Mouse (Mus musculus) inflammation-experienced regulatory T-cells, adult 6 months (primary cell): Measurements from ENCODE around the gene Ccdc15. TPM values are rescaled to one million over a fixed set of nuclear protein-coding genes. Genes with fewer than 3 reads are reported as not detected.

Experiments used
- ATAC-seq: one replicate; pipeline ENCODE4 v1.8.0; 2017
- polyA plus RNA-seq, 3 experiments: library from polyadenylated mRNA; unstranded; fragments of 100-300 nt; shearing (Covaris generic); gene quantifications; one replicate each; pipeline ENCODE4 v1.2.1; 2017

The Ccdc15 gene
- polyA plus RNA-seq = 1 to 10 TPM; 7.0 to 9.2 (median 8.5) TPM

DNA sequence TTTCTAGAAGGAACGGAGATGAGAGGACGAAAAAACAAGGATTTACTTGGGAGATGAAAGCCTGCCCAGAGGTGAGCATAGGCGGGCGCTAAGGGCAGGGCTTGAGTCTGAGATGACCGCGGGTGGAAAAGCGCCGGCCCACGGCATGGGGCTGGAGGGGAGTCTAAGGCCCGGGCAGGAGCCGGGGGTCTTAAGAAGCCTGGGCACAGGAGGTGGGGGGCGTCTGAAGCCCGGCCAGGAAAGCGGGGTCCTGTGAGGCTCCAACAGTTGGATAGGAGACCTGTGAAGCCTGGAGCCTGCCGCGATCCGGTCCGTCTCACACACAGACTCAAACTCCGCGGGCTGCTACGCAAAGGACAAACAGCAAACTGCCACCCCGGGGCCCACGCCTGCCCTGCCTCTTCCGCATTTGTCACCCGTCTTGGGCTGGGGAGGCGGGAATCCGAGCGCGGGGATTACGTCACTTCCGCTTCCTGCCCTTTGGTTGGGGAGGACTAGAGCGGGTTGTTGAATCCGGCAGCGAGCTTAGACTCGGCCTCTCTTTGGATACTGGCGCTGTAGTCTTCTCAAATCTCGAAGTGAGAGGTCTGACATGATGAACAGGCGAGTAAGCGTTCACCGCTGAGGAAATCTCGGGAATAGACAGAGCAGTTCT is at the start of gene Ccdc15:
Gene Ccdc15, minus strand, starts transcription at position 445 of the 655 bp plus-strand sequence.
- peak; percentile 98 for ATAC-seq

DNA sequence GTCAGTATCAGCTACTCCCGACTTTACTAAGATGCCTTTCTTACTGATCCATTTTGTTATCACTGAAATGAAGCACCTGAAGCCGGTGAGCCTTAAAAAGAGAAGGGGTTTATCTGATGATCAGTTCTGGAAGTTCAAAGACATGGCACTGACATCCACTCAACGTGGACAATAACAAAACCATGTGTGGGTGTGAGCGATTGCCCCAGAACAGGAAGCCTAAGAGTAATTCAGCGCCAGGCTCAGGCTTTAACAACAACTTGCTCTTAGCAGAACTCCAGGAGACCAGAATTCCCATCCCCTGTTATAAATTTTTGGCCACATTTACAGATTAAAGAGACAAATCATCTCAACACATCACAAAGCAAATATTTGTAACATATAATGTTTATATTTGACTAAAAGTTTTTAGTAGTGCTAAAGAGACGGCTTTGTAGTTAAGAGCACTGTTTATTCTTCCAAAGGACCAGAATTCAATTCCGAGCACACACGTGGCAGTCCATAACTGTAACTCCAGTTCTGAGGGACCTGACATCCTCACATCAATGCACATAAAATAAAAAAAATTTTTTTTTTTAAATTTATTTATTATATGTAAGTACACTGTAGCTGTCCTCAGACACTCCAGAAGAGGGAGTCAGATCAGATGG is 45.4 kb upstream of the Ccdc15 start:
- ATAC-seq = no peak

DNA sequence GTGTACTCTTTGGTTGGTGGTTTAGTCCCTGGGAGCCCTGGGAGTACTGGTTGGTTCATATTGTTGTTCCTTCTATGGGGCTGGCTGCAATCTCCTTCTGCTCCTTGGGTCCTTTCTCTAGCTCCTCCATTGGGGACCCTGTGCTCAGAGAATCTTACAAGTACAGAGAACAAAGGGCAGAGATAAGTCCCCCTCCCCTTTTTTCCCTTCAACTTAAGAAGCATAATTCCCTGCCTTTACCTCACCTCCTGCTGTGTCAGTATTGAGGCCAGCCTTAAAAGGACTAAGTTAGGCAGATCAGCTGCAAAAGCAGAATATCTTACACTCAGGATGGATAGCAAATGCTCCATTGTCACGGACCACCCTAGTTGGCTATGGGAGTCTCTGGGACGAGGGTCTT is 43.8 kb upstream of the Ccdc15 start:
- ATAC-seq = no peak

DNA sequence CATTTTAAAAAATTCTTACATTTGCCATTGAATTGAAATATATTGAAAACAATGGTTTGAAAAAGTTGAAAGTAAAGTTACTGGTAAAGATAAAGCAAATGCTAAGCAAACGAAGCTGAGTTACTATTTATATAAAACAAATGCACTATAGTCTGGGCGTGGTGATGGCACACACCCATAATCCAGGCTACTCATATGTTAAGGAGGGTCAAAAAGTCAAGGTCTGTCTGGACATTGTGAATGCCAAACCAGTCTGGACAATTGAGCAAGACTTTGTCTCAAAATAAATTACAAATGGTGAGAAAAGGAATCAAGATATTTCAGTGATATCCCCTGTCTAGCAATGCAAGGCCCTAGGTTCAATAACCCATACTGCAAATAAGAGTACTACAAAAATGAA is 42.7 kb upstream of the Ccdc15 start:
- ATAC-seq = no peak

DNA sequence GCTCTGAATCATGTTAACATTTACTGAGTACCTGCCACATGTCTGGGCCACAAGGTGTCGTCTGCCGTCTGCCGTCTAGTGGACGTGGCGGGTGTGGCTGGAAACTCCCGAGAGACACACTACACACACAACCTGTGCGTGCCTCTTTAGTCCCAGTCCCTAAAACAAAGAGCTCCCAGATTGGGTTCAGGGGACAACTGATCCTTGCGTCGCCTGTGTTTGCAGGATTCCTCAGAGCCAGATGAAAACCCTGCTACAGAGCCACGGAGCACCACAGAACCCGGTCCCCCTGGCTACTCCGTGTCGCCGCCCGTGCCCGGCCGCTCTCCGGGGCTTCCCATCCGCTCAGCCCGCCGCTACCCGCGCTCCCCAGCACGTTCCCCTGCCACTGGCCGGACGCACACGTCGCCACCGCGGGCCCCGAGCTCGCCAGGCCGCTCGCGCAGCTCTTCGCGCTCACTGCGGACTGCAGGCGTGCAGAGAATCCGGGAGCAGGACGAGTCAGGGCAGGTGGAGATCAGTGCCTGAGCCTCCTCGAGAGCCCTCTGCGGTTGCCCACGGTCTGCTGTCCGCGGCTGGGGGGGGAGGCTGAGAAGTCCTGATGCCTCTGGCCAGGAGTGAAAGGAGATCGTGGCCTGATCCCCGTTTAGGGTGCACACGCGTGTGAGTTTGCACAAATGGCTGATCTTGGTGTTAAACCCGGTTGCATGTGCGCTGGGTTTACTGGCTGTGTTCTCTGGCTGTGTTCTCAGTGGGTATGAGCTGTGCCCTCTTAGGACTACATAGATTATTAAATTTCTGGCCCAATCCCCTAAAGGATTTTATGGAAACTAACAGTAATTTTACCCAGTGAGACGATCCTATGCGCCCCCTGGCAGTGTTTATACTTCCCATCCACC is 36.3 kb upstream of the Ccdc15 start:
- no peak for ATAC-seq

DNA sequence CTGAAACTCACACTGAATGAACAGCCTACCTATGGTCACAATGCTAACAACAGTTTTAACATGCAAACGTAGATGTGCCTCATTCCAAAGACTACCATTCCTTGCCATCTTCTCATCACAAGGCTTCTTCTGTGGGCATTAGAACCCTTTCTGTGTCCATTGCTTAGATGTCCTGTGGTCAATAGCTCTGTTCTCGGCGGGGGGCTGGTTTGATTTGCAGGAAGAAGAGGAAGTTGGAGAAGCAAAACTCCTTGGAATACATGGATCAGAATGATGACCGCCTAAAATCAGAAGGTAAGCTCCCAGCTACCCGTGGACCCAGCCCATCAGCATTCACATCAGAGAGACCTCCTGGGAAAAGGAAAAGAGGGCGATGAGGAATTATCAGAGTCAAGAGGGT is 34.9 kb upstream of the Ccdc15 start:
- no peak for ATAC-seq

DNA sequence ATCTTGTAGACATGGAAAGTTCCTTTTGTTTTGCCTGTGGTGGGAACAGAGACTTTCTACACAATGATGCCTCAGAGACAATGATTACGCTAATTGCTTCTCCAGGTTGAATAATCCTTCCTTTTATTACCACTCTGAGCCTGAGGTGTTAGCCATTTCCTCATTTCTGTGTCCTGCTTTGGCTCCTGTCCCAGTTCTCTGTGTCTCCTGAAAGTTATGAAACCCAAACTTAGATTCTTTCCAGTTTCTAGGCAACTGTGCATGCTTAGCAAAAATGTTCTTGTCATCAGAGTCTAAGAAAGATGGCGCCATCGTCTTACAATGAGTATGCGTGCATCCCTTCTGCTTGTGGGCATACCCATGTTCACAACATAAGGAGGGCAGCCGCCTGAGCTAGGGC is 27.5 kb upstream of the Ccdc15 start:
- ATAC-seq = no peak

DNA sequence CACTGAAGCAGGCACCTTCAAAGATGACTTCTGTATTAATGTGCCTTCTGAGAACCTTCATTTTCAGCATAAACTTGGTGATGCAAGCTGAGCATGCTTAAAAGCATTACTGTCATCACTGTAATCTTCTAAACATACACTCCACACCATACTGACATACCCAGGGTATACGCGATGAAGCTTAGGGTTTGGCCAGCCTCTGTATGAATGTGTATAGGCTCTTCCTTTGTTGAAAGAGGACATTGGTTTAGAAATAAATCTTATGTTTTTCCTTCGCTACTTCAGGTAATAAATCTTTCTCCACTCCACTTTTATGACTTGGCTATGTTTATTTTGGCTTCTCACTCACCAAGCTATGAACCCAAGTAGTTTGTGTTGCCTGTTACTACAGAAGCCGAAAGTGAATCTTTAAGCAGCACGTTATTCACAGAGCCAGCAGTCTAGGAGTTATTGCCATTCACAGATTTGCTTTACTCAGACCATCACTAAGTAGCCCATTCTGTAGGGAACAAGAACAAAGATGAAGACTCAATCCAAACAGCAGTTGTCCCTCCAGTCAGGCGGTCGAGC is 23.1 kb upstream of the Ccdc15 start:
- ATAC-seq = no peak

DNA sequence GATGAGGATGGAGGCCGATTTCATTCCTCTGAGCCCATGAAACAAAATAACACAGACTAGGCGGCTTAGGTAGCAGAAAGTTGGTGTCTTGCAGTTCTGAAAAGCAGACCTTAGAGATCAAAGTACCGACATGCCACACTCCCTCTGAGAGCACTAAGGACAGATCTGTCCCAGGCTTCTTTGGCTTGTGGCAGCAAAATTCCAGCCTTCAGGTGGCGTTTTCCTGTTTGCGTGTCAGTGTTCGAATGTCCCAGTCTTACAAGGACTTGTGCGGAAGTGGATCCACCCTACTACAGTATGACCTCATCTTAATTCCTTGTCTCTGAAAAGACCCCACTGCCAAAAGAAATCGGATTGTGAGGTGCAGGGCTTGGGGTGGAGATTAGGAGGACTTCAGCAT is 20.6 kb upstream of the Ccdc15 start:
- ATAC-seq = no peak

DNA sequence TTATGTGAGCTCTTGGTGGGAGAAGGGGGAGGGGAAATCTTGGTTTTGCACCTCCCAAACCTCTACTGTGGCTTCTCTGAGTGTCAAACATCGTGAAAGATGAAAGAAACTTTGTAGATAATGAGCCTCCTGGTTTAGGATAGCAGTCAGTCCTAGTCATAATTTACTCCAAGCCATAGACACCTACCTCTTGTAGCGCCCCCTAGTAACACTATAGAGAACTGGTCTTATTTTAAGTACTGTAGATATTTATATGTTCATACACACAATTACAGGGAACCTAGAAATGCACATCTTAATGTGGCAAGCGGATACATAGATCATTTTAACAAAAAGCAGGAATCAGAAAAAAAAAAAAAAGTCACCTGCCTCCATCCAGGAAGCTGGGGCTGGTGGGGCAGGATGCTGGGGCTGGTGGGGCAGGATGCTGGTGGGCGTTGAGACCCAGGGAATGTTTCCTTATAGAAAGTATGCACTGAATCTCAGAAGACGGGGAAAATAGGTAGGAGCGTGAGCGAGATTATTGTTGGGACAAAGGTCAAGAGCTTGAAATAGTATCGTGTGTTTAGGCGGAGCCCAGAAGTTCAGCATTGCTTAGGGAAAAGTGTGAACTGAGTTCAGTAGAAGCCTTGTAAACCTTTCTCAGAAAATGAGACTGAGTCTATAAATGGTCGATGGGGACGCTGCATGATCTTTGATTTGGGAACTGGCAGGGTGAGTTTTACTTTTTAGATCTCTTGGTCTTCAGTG is 20.0 kb upstream of the Ccdc15 start:
- no peak for ATAC-seq

DNA sequence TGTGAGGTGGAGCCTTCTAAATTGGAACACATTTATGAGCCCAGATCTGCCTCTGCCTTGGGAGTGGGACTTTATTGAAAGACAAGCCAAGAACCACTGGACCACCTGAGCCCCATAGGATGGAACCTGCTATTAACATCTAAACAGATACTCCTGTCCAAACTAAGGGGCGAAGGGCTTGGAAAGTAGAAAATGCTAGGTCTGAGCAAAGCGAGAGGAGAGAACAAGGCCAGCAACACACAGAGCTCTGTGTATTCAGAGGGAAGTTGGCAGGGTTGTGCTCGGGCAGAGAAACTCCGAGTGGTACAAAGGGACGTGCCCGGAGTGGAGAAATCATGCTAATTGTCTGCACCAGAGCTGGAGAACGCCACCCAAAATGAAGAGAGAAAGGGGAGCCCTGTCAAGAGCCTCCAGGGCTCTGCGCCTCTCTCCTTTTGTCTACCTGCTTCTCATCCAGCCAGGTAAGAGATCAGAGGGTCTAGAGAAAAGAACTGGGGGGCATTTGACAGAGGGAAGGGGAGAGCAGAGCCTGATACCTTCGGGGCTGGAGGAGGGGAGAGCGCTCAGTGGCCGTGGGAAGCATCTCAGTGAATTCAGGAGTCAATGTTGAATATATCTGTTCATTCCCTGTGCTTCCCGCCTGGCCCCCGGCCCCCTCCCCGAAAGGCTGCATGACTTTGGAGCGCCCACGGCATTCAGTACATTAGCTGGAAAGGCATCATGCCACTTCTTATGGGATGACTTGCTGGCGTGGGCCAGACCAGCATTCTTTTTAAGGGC is 19.3 kb upstream of the Ccdc15 start, which contains the start of gene Hepacam:
Gene Hepacam, plus strand, starts transcription at position 51 of the 780 bp plus-strand sequence.
- ATAC-seq = no peak

DNA sequence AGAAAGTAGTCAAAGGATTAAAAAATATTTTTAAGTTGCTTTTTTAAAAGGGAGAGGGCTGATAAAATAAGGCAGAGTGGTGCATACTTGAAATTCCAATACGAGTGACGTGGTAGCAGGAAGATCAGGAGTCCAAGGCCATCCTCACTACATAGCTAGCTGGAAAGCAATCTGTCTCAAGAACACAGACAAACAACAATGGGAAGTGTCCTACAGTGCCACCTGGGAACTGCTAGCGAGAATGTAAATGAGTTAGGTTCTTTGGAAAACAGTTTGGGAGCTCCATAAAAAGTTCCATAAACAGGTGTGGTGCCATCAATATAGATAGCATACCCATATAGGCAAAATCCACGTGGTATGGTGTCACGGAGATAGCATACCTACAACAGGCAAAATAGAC is 17.5 kb upstream of the Ccdc15 start:
- no peak for ATAC-seq

DNA sequence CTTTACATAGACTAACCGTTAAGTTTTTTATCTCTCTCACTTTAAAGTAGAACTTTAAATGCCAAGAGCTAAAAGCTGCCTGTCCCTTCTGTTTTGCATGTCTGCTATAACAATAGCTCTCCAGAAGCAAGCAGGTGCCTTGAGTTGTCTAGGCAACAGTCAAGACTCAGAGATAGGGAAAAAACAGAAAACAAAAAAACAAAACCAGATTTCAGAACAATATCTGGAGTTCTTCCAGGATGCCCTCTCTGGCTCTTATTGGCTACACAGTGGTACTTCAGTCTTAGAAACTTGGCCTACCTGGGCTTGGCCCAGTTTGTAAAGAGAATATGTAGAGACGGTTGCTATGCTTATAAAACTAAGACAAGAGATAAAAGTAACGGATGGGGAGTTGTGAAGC is 16.2 kb upstream of the Ccdc15 start:
- ATAC-seq = no peak

DNA sequence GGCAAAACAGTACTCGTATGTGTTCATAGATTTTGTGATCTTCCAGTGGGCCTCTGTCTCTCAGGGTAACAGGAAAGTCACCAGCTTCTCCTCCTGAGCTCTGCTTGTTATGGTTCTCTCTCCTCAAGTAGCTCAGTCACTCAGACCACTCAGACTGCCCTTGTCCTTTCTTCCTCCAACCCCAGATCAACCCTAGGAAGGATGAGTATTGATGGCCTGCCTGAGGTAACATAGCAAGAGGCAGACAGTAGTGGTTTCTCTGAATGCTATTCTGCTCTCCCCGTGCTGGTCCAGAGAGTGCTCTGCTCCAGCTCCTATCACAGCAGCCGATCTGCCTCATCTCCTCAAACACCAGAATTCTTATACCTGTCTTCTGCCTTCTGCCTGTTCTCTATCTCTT is 15.3 kb upstream of the Ccdc15 start:
- ATAC-seq = no peak

DNA sequence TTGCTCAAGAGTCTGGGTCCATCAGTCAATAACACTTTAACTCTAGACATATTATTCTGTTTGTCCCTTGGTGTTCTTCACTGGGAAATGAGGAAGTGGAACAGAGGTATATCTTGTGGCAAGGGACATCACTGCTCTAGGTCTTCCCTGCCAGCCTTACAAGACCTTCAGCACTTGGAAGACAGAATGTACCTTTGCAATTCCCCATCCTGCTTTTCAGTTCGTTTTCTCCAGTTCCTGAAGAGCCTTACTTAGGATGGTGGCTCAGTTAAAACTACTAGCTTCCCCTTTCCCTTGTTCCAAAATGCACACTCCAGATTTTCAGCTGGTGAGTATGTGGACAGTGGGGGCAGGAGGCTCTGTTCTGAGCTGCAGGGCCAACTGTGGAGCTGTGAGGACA is 14.6 kb upstream of the Ccdc15 start:
- no peak for ATAC-seq

DNA sequence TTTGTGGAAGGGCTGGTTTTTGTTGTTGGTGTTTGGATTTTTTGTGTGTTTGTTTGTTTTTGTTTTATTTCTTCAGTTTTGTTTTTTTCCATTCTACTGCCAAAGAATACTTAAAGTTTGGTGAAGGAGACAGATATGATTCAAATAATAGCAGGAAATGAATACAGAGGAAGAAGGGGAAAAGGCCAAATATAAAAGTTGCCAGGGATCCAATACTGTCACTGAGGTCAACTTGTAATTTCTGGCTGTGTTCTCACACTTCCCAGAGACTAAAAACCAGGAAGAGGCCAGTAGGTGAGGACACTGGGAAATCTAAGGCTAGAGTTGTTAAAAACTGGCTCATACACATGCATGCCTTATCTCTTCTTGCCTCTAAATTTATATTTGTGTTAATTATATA is 13.9 kb upstream of the Ccdc15 start:
- no peak for ATAC-seq

DNA sequence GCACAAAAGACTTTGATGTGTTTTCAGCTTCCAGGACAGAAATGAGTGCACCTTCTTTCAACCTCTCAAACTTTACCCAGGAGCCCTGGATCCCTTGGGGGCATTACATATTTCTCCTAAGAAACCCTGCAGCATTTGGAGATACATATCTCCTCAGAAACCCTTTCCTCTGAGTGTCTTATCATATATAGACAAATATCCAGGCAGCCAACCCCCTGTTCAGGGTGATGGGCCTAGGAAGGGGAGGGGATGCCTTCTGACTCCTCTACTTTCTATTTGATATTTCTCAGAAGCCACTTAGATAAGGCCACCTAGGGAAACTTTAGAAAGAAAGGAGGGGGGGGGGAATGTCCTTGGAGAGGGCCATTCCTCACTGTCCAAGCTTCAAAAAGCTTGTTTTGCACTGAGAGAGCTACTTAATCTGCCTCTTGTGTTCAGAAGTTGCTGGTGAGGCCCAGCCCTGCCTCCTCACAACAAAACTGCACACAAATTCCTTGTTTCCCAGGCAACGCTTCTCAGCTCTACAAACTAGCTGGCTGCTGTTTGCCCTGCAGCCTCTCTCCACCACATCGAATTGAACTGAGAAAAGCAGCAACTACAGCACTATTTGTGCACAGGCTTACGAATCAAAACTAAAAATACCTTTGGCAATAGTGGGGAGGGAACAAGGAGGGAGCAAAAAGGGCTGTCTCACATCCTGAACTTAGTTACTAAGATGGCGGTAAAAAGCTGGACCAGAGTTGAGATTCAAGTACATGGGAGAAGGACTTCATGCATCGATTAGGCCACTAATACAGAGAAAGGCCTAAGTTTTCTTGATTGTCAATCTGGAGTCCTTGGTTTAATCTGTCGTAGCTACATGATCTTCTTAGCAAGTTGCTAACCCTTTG is 11.3 kb upstream of the Ccdc15 start:
- ATAC-seq = no peak

DNA sequence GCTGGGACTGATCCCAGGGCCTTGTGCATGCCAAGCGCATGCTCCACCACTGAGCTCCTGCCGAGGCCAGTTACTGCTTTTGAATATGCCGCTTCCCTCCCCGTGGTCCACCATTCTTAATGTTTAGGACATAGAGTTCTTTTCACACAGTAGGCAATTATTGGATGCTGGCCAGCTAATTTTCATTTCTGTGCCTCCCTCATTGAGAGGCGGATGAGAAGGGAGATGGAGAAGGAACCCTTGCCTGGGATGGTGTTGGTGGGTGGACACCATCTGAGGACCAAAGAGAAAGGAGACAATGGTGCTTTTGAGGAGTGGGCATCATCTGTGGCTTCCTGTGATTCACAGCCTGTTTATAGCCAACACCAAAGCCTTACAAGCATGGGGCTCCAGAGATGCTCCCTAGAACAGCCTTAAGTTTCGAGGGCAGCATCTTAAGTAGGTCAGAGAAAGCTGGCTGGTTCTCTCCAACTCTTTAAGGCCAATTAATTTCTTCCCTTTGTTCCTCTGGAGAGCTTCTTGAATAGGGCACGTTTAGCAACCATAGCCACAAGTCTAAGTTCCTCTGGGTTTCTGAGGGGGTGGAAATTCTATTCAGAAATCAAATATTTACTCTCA is 10.6 kb upstream of the Ccdc15 start:
- no peak for ATAC-seq

DNA sequence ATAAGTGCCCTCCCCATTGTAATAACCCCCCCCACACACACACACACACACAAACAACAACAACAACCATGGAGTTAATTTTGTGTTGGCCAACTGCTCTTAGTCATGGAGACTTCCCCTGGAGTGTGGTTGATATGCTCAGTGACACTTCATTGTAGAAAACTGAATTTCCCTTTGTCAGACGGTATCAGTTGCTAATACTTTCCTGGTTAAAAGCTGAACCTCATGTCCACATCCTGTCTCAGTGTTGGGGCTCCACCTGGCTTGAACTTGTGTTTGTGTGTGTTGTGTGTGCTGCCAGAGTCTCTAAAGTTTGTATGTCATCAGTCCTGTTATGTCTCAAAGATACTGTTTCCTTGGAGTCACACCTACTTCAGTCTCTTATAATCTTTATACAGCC is 6.3 kb upstream of the Ccdc15 start:
- ATAC-seq = peak; percentile 47

DNA sequence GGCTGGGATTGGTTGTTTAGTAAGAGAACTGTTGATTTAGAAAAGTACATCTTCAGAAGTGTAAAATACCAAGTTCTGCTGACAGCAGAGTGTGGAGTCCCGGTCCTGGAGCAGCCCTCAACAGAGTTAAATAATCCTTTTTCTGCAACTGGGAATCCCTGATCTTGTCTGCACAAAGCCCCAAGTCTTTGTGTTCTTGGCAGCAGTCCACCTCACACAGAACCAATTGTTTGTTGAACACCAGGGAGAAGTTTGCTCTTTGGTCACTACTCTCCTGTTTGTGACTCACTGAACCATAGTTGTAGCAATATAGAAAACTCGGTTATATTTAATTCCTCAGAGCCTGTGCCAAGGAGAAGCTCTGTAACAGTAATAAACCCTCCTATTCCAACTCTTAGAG is 3.0 kb upstream of the Ccdc15 start:
- ATAC-seq = no peak
